ENCODE assay signal across 7 mouse cellular contexts in genomic region chr17:56487441-56487888, GRCm38 (mm10). TPM values are rescaled to one million over a fixed set of nuclear protein-coding genes. Genes with fewer than 3 reads are reported as not detected.
DNase-seq lines count a peak whose midpoint lies in the region; ATAC-seq and TF ChIP-seq lines count a peak whose summit lies in the region.

No protein-coding gene starts in this region.

- H3K27me3 ChIP-seq in heart, embryonic 16.5 days (ENCODE audit: control insufficient read depth, insufficient read depth, low read length), result peaks cover 2% of the 10 kb centered on the region; the same call in 1 of the 2 replicates
- no peaks in the 10 kb centered on the region for H3K27me3 ChIP-seq in limb, embryonic 11.5 days (ENCODE audit: control insufficient read depth, insufficient read depth, low read length)

- no peak for TF ChIP-seq POLR2A in brain, embryonic 14.5 days (IDR thresholded peaks at IDR 0.05; ENCODE audit: borderline replicate concordance, extremely low read depth, insufficient read depth, insufficient read length, poor library complexity, severe bottlenecking)

- TF ChIP-seq CTCF in brain, embryonic 14.5 days (IDR thresholded peaks at IDR 0.05; ENCODE audit: borderline replicate concordance, extremely low read depth, insufficient read depth, insufficient read length), result peak; percentile 58; the same call in 1 of the 2 replicates

- no peak overlapping the region for H3K9ac ChIP-seq in heart, embryonic 16.5 days (ENCODE audit: low read length)
- peak overlapping the region; percentile 4; the same call in 1 of the 2 replicates for H3K9ac ChIP-seq in limb, embryonic 11.5 days (ENCODE audit: low read length)

- no peak overlapping the region for H3K4me3 ChIP-seq in heart, embryonic 16.5 days (ENCODE audit: low read length)
- no peak overlapping the region for H3K4me3 ChIP-seq in limb, embryonic 11.5 days (ENCODE audit: low read depth, low read length)

- H3K27ac ChIP-seq in heart, embryonic 16.5 days (ENCODE audit: low read length), result no peak overlapping the region
- H3K27ac ChIP-seq in limb, embryonic 11.5 days (replicated peaks; ENCODE audit: low read depth, low read length), result no peak overlapping the region

- WGBS in heart, embryonic 16.5 days, result 7% methylated on average over 13 of the region's 16 CpGs
- WGBS in limb, embryonic 11.5 days, result 2% methylated on average over 12 of the region's 16 CpGs

- H3K9me3 ChIP-seq in heart, embryonic 16.5 days (replicated peaks; ENCODE audit: control insufficient read depth, low read length), result peaks cover 15% of the 10 kb centered on the region
- H3K9me3 ChIP-seq in limb, embryonic 11.5 days (ENCODE audit: control insufficient read depth, low read length), result peaks cover 6% of the 10 kb centered on the region

- peak; percentile 53 for DNase-seq in right cerebral cortex, postnatal 14 days
- DNase-seq in right cerebral cortex, postnatal 36 days (ENCODE audit: low spot score in 2 of 2), result no peak
- peak; percentile 85 for DNase-seq in brain, embryonic 14.5 days (ENCODE audit: low read depth)
- DNase-seq in limb, embryonic 11.5 days (ENCODE audit: low spot score), result peak; percentile 78
- DNase-seq in naive thymus-derived CD4-positive, alpha-beta T cell, adult 2 months (ENCODE audit: low read depth), result peak; percentile 53
- DNase-seq in gastrocnemius, adult 18-20 months (ENCODE audit: low spot score), result no peak

- H3K36me3 ChIP-seq in heart, embryonic 16.5 days (ENCODE audit: control insufficient read depth, insufficient read depth), result no peaks in the 10 kb centered on the region
- H3K36me3 ChIP-seq in limb, embryonic 11.5 days (ENCODE audit: control insufficient read depth, insufficient read depth, low read length), result no peaks in the 10 kb centered on the region; the same call in 1 of the 2 replicates

- H3K4me2 ChIP-seq in heart, embryonic 16.5 days (ENCODE audit: low read depth, low read length), result no peak overlapping the region
- H3K4me2 ChIP-seq in limb, embryonic 11.5 days (ENCODE audit: low read depth, severe bottlenecking), result peak overlapping the region; percentile 7; the same call in 1 of the 2 replicates

- ATAC-seq in heart, embryonic 16.5 days (replicated peaks; ENCODE audit: extremely low read depth, insufficient read depth, low FRiP score), result peak; percentile 43; the same call in 1 of the 2 replicates
- peak; percentile 81 for ATAC-seq in limb, embryonic 11.5 days (ENCODE audit: insufficient number of reproducible peaks, low FRiP score, low TSS enrichment, low read depth)

- no peaks in the 10 kb centered on the region for H3K4me1 ChIP-seq in heart, embryonic 16.5 days (ENCODE audit: control insufficient read depth, insufficient read depth, low read length)
- peaks cover 3% of the 10 kb centered on the region for H3K4me1 ChIP-seq in limb, embryonic 11.5 days (ENCODE audit: control insufficient read depth, insufficient read depth, low read length)

RNA-seq across cellular contexts. Expression of gene Ptprs, which starts 11.2 kb away (rescaled TPM):
- 1,311 and 1,669 TPM in 2 replicates for polyA plus RNA-seq in brain, embryonic 14.5 days (2012; rRNA removed)
- 33.9 and 39.7 TPM in 2 replicates for polyA plus RNA-seq in heart, embryonic 16.5 days (2015; fragmentation: Nextera tagmentation; extraction: Ambion mirVana)
- polyA plus RNA-seq in limb, embryonic 11.5 days (2014; fragmentation: Nextera tagmentation; extraction: Ambion mirVana), result 82.5 and 86.2 TPM in 2 replicates
- 10 to 100 TPM; 30.8 to 38.3 TPM for total RNA-seq in gastrocnemius, adult 18-20 months (2021)

RNA-seq across cellular contexts. Expression of gene Znrf4, which starts 24.8 kb away (rescaled TPM):
- 0.05 TPM in 1 of 2 replicates, not detected in the other for polyA plus RNA-seq in brain, embryonic 14.5 days (2012; rRNA removed)
- not detected in 2 replicates for polyA plus RNA-seq in heart, embryonic 16.5 days (2015; fragmentation: Nextera tagmentation; extraction: Ambion mirVana)
- polyA plus RNA-seq in limb, embryonic 11.5 days (2014; fragmentation: Nextera tagmentation; extraction: Ambion mirVana), result not detected in 2 replicates
- not detected for total RNA-seq in gastrocnemius, adult 18-20 months (2021)

Comparison
In these comparisons a context has a peak if more than half of its experiments do, and no peak if none do; other contexts are left out.
1. DNase-seq: peak in right cerebral cortex, postnatal 14 days (single experiment), brain, embryonic 14.5 days (single experiment), limb, embryonic 11.5 days (single experiment) and naive thymus-derived CD4-positive, alpha-beta T cell, adult 2 months (single experiment); none in right cerebral cortex, postnatal 36 days (0 of 2) and gastrocnemius, adult 18-20 months (single experiment).
2. RNA of gene Ptprs, which starts 11.2 kb away (polyA plus RNA-seq): 1,311 to 1,669 TPM in brain, embryonic 14.5 days; 82.5 to 86.2 TPM in limb, embryonic 11.5 days and 33.9 to 39.7 TPM in heart, embryonic 16.5 days; every median in the first group is over 10 times any median in the second.